Mouse (Mus musculus): ENCODE measurements at regions not wholly inside any gene's neighbourhood (a gene's known extent, or its start where the extent isn't known, plus 50 kb on each side); places are given as distances from the start of the nearest gene placed in this dataset.

DNA sequence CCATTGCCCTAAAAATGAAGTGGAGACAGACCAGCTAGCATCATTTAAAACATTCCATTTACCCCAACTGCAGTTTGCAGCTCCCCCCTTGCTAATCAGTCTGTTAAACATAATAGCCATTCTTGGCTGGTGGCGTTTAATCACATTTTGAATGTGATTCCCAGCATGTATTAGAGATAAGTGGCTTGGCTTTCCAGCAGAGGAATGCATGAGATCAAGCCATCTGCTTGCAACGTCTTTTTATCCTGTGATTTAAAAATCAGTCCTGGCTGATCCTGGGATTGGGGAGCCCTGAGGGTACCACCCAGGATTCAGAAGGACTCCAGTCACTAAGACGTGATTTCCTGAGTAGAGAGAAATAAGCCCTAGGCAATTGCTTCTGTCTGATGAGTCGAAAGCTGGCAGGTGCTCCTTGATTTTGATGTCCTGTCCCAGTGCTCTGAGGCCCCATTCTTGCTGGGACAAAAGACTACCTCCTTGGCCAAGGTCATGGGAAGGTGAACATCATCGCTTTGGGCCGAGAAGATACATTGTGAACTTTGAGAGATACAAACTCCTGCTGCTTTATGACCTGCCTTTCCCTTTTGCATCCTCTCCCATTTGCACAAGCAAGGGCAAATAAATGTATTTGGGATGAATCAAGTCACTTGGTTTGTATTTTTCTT, 623.8 kb downstream of the Tmem132b start:
- TF ChIP-seq GATA1 (IDR thresholded peaks at IDR 0.05; ENCODE audit: low read length) (no peak), TAL1 (IDR thresholded peaks at IDR 0.05; ENCODE audit: low read length) (no peak)
- H3K4me1 ChIP-seq (ENCODE audit: control insufficient read depth), result no peaks in the 10 kb centered on the region
- H3K36me3 ChIP-seq (ENCODE audit: control insufficient read depth), result no peaks in the 10 kb centered on the region
- peaks cover 28% of the 10 kb centered on the region for H3K9me3 ChIP-seq (ENCODE audit: control insufficient read depth, low read length)
- H3K27me3 ChIP-seq (ENCODE audit: control insufficient read depth), result no peaks in the 10 kb centered on the region
- no peak overlapping the region for H3K4me3 ChIP-seq (replicated peaks)

- Histone ChIP-seq H3K4me1 (ENCODE audit: control insufficient read depth) (no peaks in the 10 kb centered on the region), H3K36me3 (ENCODE audit: control insufficient read depth) (no peaks in the 10 kb centered on the region), H3K27me3 (ENCODE audit: control insufficient read depth) (no peaks in the 10 kb centered on the region), H3K4me3 (replicated peaks) (no peak overlapping the region), H3K9me3 (ENCODE audit: control insufficient read depth, low read length) (peaks cover 40% of the 10 kb centered on the region)
- TF ChIP-seq GATA1 (IDR thresholded peaks at IDR 0.05; ENCODE audit: low read length), result no peak
- TF ChIP-seq TAL1 (IDR thresholded peaks at IDR 0.05; ENCODE audit: low read length), result no peak
These were observed 654.5 kb downstream of the Tmem132b start for GRCm38 (mm10) chr5:126186111-126186510.

DNA sequence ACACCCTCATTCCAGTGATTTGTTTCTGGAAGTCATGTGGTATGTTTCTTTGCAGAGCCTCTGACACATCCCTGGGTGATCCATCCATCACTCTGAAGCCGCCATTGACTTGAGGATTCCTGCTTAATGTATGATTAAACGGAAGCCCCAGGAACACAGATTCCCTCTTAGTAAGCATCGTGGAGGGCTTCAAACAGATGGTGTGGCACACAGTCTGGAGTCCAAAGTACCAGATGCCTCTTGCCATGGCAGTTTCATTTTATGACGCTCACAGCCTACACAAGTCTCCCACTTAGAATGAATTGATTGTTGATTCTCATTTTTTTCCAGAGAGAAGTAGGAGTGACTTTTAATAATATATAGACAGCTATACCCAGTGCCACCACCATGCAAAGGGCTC, 668.3 kb downstream of the Tmem132b start:
- no peak overlapping the region for H3K4me3 ChIP-seq (replicated peaks)
- TF ChIP-seq TAL1 (IDR thresholded peaks at IDR 0.05; ENCODE audit: low read length) (no peak), GATA1 (IDR thresholded peaks at IDR 0.05; ENCODE audit: low read length) (no peak)
- H3K4me1 ChIP-seq (ENCODE audit: control insufficient read depth), result no peaks in the 10 kb centered on the region
- no peaks in the 10 kb centered on the region for H3K36me3 ChIP-seq (ENCODE audit: control insufficient read depth)
- H3K27me3 ChIP-seq (ENCODE audit: control insufficient read depth), result no peaks in the 10 kb centered on the region
- peaks cover 44% of the 10 kb centered on the region for H3K9me3 ChIP-seq (ENCODE audit: control insufficient read depth, low read length)

DNA sequence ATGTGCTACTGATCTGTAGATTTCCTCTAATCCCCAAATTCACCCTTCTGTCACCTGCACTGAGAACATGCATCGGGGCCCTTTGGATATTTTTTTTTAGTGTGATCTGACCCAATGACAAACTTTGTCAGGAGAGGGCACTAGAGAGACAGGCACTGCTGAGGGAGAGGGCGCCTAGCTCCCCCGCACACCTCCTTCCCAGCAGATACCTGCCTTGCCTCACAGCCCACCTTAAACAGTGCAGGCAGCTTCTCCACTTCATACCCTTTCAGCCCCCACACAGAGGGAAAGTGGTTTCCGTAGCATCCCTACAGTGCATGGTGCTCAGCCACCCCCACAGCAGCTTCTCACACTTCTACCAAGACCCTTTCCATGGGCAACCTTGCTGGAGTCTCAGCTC, 670.0 kb downstream of the Tmem132b start:
- Histone ChIP-seq H3K9me3 (ENCODE audit: control insufficient read depth, low read length) (peaks cover 32% of the 10 kb centered on the region), H3K4me1 (ENCODE audit: control insufficient read depth) (no peaks in the 10 kb centered on the region), H3K27me3 (ENCODE audit: control insufficient read depth) (no peaks in the 10 kb centered on the region), H3K36me3 (ENCODE audit: control insufficient read depth) (no peaks in the 10 kb centered on the region), H3K4me3 (replicated peaks) (no peak overlapping the region)
- TF ChIP-seq TAL1 (IDR thresholded peaks at IDR 0.05; ENCODE audit: low read length), result no peak
- no peak for TF ChIP-seq GATA1 (IDR thresholded peaks at IDR 0.05; ENCODE audit: low read length)

- peaks cover 33% of the 10 kb centered on the region for H3K9me3 ChIP-seq (ENCODE audit: control insufficient read depth, low read length)
- no peaks in the 10 kb centered on the region for H3K4me1 ChIP-seq (ENCODE audit: control insufficient read depth)
- no peak for TF ChIP-seq GATA1 (IDR thresholded peaks at IDR 0.05; ENCODE audit: low read length)
- no peak for TF ChIP-seq TAL1 (IDR thresholded peaks at IDR 0.05; ENCODE audit: low read length)
- no peaks in the 10 kb centered on the region for H3K36me3 ChIP-seq (ENCODE audit: control insufficient read depth)
- H3K27me3 ChIP-seq (ENCODE audit: control insufficient read depth), result no peaks in the 10 kb centered on the region
- no peak overlapping the region for H3K4me3 ChIP-seq (replicated peaks)
These were observed 670.4 kb downstream of the Tmem132b start for GRCm38 (mm10) chr5:126201996-126202395.

DNA sequence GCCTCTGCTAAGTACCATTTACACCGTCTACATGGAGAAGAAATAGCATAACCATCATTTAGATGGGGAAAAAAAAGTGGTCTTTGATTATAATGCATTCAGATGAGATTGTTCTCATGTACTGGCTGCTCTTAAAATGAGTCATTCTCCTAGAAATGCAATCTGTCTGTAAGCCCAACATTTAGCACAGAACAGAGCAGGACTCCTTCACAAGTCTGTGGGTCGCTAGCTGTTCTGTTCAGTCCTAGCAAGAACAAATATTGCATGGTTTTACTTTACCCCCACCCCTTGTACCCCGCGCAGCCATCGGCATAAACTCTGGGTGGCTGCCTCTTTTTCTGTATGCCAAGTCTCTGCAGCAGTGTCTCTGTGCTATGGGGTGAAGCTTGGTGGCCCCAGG, 685.4 kb downstream of the Tmem132b start:
- H3K4me1 ChIP-seq (ENCODE audit: control insufficient read depth), result no peaks in the 10 kb centered on the region
- TF ChIP-seq TAL1 (IDR thresholded peaks at IDR 0.05; ENCODE audit: low read length) (no peak), GATA1 (IDR thresholded peaks at IDR 0.05; ENCODE audit: low read length) (no peak)
- no peak overlapping the region for H3K4me3 ChIP-seq (replicated peaks)
- H3K27me3 ChIP-seq (ENCODE audit: control insufficient read depth), result no peaks in the 10 kb centered on the region
- H3K36me3 ChIP-seq (ENCODE audit: control insufficient read depth), result no peaks in the 10 kb centered on the region
- H3K9me3 ChIP-seq (ENCODE audit: control insufficient read depth, low read length), result peaks cover 31% of the 10 kb centered on the region

GRCm38 (mm10) chr5:126217746-126218145, 686.2 kb downstream of the Tmem132b start:
- Histone ChIP-seq H3K27me3 (ENCODE audit: control insufficient read depth) (no peaks in the 10 kb centered on the region), H3K4me3 (replicated peaks) (no peak overlapping the region), H3K4me1 (ENCODE audit: control insufficient read depth) (no peaks in the 10 kb centered on the region), H3K36me3 (ENCODE audit: control insufficient read depth) (no peaks in the 10 kb centered on the region), H3K9me3 (ENCODE audit: control insufficient read depth, low read length) (peaks cover 30% of the 10 kb centered on the region)
- no peak for TF ChIP-seq GATA1 (IDR thresholded peaks at IDR 0.05; ENCODE audit: low read length)

DNA sequence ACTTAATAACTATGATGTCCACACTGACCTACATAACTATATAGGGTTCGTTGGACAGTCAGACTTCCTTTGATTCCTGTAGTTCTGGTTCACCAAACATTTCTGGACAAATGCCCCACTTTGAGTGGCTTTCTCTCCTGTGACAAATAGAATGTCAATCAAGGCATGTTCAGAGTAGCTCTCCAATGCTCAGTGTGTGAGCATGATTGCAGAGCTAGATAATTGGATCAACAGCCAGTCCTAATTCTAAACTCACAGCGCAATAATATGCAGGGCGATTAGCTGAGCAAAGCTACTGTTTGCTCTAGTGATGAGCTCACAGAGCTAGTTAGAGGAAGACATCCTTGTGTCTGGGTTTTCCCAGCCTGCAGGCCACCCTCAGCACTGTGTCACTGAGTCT, 692.1 kb downstream of the Tmem132b start:
- H3K27me3 ChIP-seq (ENCODE audit: control insufficient read depth), result no peaks in the 10 kb centered on the region
- TF ChIP-seq TAL1 (IDR thresholded peaks at IDR 0.05; ENCODE audit: low read length) (no peak), GATA1 (IDR thresholded peaks at IDR 0.05; ENCODE audit: low read length) (no peak)
- no peaks in the 10 kb centered on the region for H3K4me1 ChIP-seq (ENCODE audit: control insufficient read depth)
- no peak overlapping the region for H3K4me3 ChIP-seq (replicated peaks)
- peaks cover 31% of the 10 kb centered on the region for H3K9me3 ChIP-seq (ENCODE audit: control insufficient read depth, low read length)
- H3K36me3 ChIP-seq (ENCODE audit: control insufficient read depth), result no peaks in the 10 kb centered on the region

DNA sequence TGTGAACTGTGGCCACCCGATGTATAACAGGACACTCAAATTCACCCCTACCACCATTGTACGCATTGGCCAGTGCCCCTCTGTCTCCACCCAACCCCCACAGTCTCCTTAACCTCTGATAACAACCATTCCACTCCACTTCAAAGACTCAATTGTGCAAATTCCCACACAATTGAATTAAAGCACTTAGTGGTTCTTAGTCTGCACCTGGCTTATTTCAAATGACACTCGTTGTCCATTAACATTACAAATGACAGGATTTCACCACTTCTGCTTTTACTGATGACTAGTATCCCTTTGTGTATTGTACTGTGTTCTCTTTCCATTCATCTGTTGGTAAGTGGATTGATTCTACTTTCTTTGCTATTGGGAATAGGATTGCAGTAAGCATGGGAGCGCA, 699.2 kb downstream of the Tmem132b start:
- Histone ChIP-seq H3K9me3 (ENCODE audit: control insufficient read depth, low read length) (peaks cover 24% of the 10 kb centered on the region), H3K27me3 (ENCODE audit: control insufficient read depth) (no peaks in the 10 kb centered on the region), H3K4me1 (ENCODE audit: control insufficient read depth) (no peaks in the 10 kb centered on the region), H3K36me3 (ENCODE audit: control insufficient read depth) (no peaks in the 10 kb centered on the region), H3K4me3 (replicated peaks) (no peak overlapping the region)
- TF ChIP-seq GATA1 (IDR thresholded peaks at IDR 0.05; ENCODE audit: low read length), result no peak
- no peak for TF ChIP-seq TAL1 (IDR thresholded peaks at IDR 0.05; ENCODE audit: low read length)

DNA sequence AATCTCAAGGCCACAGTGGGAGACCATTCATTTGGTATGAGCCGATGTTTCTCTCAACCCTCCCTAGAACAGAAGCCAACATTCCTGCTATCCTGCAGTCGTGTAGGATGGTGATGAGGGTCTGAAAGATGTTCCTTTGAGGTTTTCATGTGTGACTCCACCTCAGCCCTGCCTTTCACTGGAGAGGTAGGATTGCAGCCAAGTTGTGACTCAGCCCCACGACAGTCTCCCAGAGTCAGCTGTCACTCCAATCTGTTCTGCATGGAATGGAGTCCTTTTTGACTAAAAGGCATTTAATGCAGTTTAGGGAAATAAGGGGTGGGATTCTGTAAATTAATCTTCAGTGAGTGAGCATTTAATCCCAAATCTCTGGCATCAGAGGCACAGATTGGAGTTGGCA, 706.5 kb downstream of the Tmem132b start:
- H3K4me3 ChIP-seq (replicated peaks), result no peak overlapping the region
- no peaks in the 10 kb centered on the region for H3K36me3 ChIP-seq (ENCODE audit: control insufficient read depth)
- TF ChIP-seq GATA1 (IDR thresholded peaks at IDR 0.05; ENCODE audit: low read length) (no peak), TAL1 (IDR thresholded peaks at IDR 0.05; ENCODE audit: low read length) (no peak)
- no peaks in the 10 kb centered on the region for H3K4me1 ChIP-seq (ENCODE audit: control insufficient read depth)
- H3K9me3 ChIP-seq (ENCODE audit: control insufficient read depth, low read length), result peaks cover 21% of the 10 kb centered on the region
- H3K27me3 ChIP-seq (ENCODE audit: control insufficient read depth), result no peaks in the 10 kb centered on the region
